Mouse (Mus musculus): ENCODE results near the gene Zfyve9.

Gene Zfyve9

GRCm38 (mm10) chr4:108780057-108780863 is at the start of gene Zfyve9:
Zfyve9 (minus strand) TSS chr4:108780798.
- no peak for DNase-seq (ENCODE audit: low read depth)

- DNase-seq (ENCODE audit: low read depth) = no peak
Measured at GRCm38 (mm10) chr4:108826643-108827042, 46.0 kb upstream of the Zfyve9 start.

GRCm38 (mm10) chr4:108826096-108826495 is 45.5 kb upstream of the Zfyve9 start:
- DNase-seq (ENCODE audit: low read depth) = peak; percentile 62

GRCm38 (mm10) chr4:108825677-108826076 is 45.1 kb upstream of the Zfyve9 start:
- DNase-seq (ENCODE audit: low read depth) = no peak

- DNase-seq (ENCODE audit: low read depth) = no peak
Measured at GRCm38 (mm10) chr4:108811550-108811949, 31.0 kb upstream of the Zfyve9 start.

GRCm38 (mm10) chr4:108811142-108811541 is 30.5 kb upstream of the Zfyve9 start:
- no peak for DNase-seq (ENCODE audit: low read depth)

GRCm38 (mm10) chr4:108803535-108803934 is 22.9 kb upstream of the Zfyve9 start:
- DNase-seq (ENCODE audit: low read depth) = no peak

GRCm38 (mm10) chr4:108798083-108798830 is 17.7 kb upstream of the Zfyve9 start:
- DNase-seq (ENCODE audit: low read depth) = peak; percentile 59

GRCm38 (mm10) chr4:108796701-108797100 is 16.1 kb upstream of the Zfyve9 start:
- no peak for DNase-seq (ENCODE audit: low read depth)

GRCm38 (mm10) chr4:108793941-108794340 is 13.3 kb upstream of the Zfyve9 start:
- DNase-seq (ENCODE audit: low read depth) = no peak

- DNase-seq (ENCODE audit: low read depth) = no peak
Measured at GRCm38 (mm10) chr4:108790507-108790906, 9.9 kb upstream of the Zfyve9 start.

GRCm38 (mm10) chr4:108789258-108789936 is 8.8 kb upstream of the Zfyve9 start:
- DNase-seq (ENCODE audit: low read depth) = peak; percentile 25

GRCm38 (mm10) chr4:108782421-108783085 is 2.0 kb upstream of the Zfyve9 start:
- DNase-seq (ENCODE audit: low read depth) = peak; percentile 83

GRCm38 (mm10) chr4:108781596-108781995 is 998 bp upstream of the Zfyve9 start:
- DNase-seq (ENCODE audit: low read depth) = no peak

- DNase-seq (ENCODE audit: low read depth) = no peak
Measured at GRCm38 (mm10) chr4:108780864-108781205, 237 bp upstream of the Zfyve9 start.

- no peak for DNase-seq (ENCODE audit: low read depth)
Measured at GRCm38 (mm10) chr4:108779763-108780056, 888 bp downstream of the Zfyve9 start.

- DNase-seq (ENCODE audit: low read depth) = no peak
Measured at GRCm38 (mm10) chr4:108768527-108768926, 12.1 kb downstream of the Zfyve9 start.

GRCm38 (mm10) chr4:108759583-108759982 is 21.0 kb downstream of the Zfyve9 start:
- DNase-seq (ENCODE audit: low read depth) = no peak

- no peak for DNase-seq (ENCODE audit: low read depth)
Measured at GRCm38 (mm10) chr4:108746160-108746873, 34.3 kb downstream of the Zfyve9 start.

GRCm38 (mm10) chr4:108731582-108731981 is 49.0 kb downstream of the Zfyve9 start:
- DNase-seq (ENCODE audit: low read depth) = no peak

- DNase-seq (ENCODE audit: low read depth) = no peak
Measured at GRCm38 (mm10) chr4:108730450-108730849, 50.1 kb downstream of the Zfyve9 start.

GRCm38 (mm10) chr4:108724102-108724501 is 56.5 kb downstream of the Zfyve9 start:
- DNase-seq (ENCODE audit: low read depth) = no peak

Measured in 416B (cell line).